Mouse (Mus musculus) cerebellum, adult 2 months (tissue): ENCODE measurements at regions not wholly inside any gene's neighbourhood (a gene's known extent, or its start where the extent isn't known, plus 50 kb on each side); places are given as distances from the start of the nearest gene placed in this dataset.

ENCODE experiments used
- DNase-seq, 2 experiments: peaks; one replicate each; pipeline ENCODE4 v3.0.0; 2021
- H3K27ac ChIP-seq: fragments of 200-500 bp; 2 replicates; pipeline ENCODE4 v1.5.1; 2012; ENCODE audit warnings: low read length, control low read depth, inconsistent platforms; ENCODE audit not compliant: insufficient read depth
- H3K27me3 ChIP-seq: fragments of 200-500 bp; 2 replicates; pipeline ENCODE4 v1.6.1; 2012; ENCODE audit warnings: inconsistent platforms, mild to moderate bottlenecking, low read length, moderate library complexity; ENCODE audit not compliant: control insufficient read depth, insufficient read depth
- H3K4me1 ChIP-seq: fragments of 200-500 bp; 2 replicates; pipeline ENCODE4 v1.6.1; 2011; ENCODE audit warnings: low read length; ENCODE audit not compliant: control insufficient read depth, insufficient read depth
- H3K4me3 ChIP-seq: fragments of 200-500 bp; replicated peaks from 2 replicates; pipeline ENCODE3; 2011; ENCODE audit warnings: mild to moderate bottlenecking, low read depth, low read length, control low read depth; ENCODE audit not compliant: insufficient read depth
- CTCF ChIP-seq: fragments of 200-500 bp; IDR thresholded peaks from 2 replicates; pipeline ENCODE4 v1.5.1; 2011; ENCODE audit warnings: low read depth, mild to moderate bottlenecking, control low read depth, low read length, moderate library complexity, borderline replicate concordance; ENCODE audit not compliant: insufficient read depth
- POLR2A ChIP-seq: fragments of 200-500 bp; IDR thresholded peaks from 2 replicates; pipeline ENCODE4 v1.6.1; 2011; ENCODE audit warnings: low read length, control low read depth, borderline replicate concordance; ENCODE audit not compliant: insufficient read depth
- WGBS: fragments of 180-500 bp; shearing (Covaris S2); methylation state at CpG from one replicate; pipeline ENCODE4 v1.1.7; 2018; 5-methylcytosine and 5-hydroxymethylcytosine counted together

DNA sequence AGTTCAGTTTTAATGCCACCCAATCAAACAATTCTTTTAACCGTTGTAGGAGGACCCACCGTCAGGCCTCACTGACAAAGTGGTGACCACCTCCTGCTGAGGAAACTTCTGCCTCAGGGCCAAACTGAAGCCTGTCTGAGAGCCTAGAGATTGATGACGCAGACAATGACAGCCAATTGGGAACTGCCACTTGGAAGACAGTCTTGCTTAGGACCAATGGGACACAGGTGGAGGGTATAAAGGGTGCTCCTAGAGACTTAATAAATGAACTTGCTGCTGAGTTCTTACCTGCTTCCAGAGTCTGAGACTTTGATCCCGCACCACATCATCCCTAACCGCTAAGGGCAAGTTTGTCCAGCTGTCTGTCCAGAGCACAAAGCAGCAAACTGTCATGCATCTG lies 80.0 kb downstream of the Tbx4 start:
- WGBS: 73% methylated on average over 5 of the region's 5 CpGs
- Histone ChIP-seq H3K4me3 (no peak overlapping the region), H3K27ac (no peak overlapping the region), H3K4me1 (no peaks in the 10 kb centered on the region), H3K27me3 (no peaks in the 10 kb centered on the region)
- no peak for DNase-seq
- no peak for TF ChIP-seq POLR2A
- TF ChIP-seq CTCF: no peak

DNA sequence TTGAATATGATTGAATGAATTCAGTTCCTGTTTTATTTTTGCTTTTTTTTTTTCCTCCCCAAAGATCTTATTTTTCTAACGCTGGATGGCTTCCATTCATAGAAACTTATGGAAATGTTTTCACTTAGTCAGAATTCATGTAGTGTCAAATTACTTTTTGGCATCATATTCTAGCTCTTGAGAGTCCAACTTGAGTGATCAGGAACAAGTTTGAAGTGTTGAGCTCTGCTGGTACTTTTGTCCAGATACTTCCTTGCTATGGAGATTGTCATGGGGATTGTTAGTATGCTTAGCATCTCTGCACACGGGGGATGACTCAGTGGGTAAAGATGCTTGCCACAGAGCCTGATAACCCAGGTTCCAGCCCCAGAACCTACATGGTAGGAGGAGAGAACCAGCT lies 84.1 kb downstream of the Tbx4 start:
- H3K4me3 ChIP-seq: no peak overlapping the region
- no peak overlapping the region for H3K27ac ChIP-seq
- H3K27me3 ChIP-seq: no peaks in the 10 kb centered on the region
- TF ChIP-seq CTCF: no peak
- no peak for TF ChIP-seq POLR2A
- H3K4me1 ChIP-seq: no peaks in the 10 kb centered on the region
- DNase-seq: no peak
- WGBS: 68% methylated on average over 2 of the region's 2 CpGs

- 23% methylated on average over 7 of the region's 7 CpGs for WGBS
- Histone ChIP-seq H3K27me3 (no peaks in the 10 kb centered on the region), H3K27ac (no peak overlapping the region), H3K4me3 (no peak overlapping the region), H3K4me1 (no peaks in the 10 kb centered on the region)
- peak; percentile 42 to 55 for DNase-seq
- TF ChIP-seq CTCF: peak; percentile 75
- no peak for TF ChIP-seq POLR2A
Observed at GRCm38 (mm10) chr11:85972385-85972784, 86.2 kb downstream of the Tbx4 start.

GRCm38 (mm10) chr11:85973736-85974135 lies 87.5 kb downstream of the Tbx4 start:
- Histone ChIP-seq H3K27ac (no peak overlapping the region), H3K4me3 (no peak overlapping the region), H3K4me1 (no peaks in the 10 kb centered on the region), H3K27me3 (no peaks in the 10 kb centered on the region)
- 90% methylated on average over 5 of the region's 5 CpGs for WGBS
- TF ChIP-seq CTCF (no peak), POLR2A (no peak)
- DNase-seq: no peak

- no peaks in the 10 kb centered on the region for H3K27me3 ChIP-seq
- no peak for DNase-seq
- H3K4me1 ChIP-seq: no peaks in the 10 kb centered on the region
- H3K4me3 ChIP-seq: no peak overlapping the region
- H3K27ac ChIP-seq: no peak overlapping the region
- WGBS: 81% methylated on average over 18 of the region's 18 CpGs
- TF ChIP-seq POLR2A (no peak), CTCF (no peak)
Observed at GRCm38 (mm10) chr11:85976693-85977434, 90.6 kb downstream of the Tbx4 start.

DNA sequence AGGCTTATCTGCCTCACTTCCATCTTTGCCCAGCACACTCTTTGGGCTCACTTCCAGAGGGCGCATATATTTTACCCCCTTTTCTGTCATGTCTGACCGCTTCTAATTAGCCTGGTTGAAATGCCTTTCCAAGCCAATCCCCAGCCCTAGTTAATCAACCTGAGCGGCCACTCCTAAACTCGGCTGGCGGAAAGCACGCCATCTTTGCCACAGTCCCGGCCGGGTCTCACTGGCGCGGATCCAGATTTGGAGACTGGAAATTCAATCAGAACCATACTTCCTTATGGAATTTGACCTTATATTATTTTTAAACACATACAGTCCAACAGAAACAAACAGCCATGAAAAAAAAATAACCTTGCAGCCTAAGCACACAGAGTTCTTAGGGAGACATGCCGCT lies 94.2 kb downstream of the Tbx4 start:
- H3K4me1 ChIP-seq: no peaks in the 10 kb centered on the region
- H3K27me3 ChIP-seq: no peaks in the 10 kb centered on the region; the same call in 1 of the 2 replicates
- 64% methylated on average over 11 of the region's 11 CpGs for WGBS
- TF ChIP-seq CTCF (no peak), POLR2A (no peak)
- no peak overlapping the region for H3K27ac ChIP-seq
- no peak overlapping the region for H3K4me3 ChIP-seq
- no peak for DNase-seq

- Histone ChIP-seq H3K4me3 (no peak overlapping the region), H3K4me1 (no peaks in the 10 kb centered on the region), H3K27ac (no peak overlapping the region), H3K27me3 (no peaks in the 10 kb centered on the region; the same call in 1 of the 2 replicates)
- no peak for DNase-seq
- 30% methylated on average over 4 of the region's 4 CpGs for WGBS
- no peak for TF ChIP-seq POLR2A
- TF ChIP-seq CTCF: no peak
Observed at GRCm38 (mm10) chr11:85981561-85981960, 95.3 kb downstream of the Tbx4 start.

DNA sequence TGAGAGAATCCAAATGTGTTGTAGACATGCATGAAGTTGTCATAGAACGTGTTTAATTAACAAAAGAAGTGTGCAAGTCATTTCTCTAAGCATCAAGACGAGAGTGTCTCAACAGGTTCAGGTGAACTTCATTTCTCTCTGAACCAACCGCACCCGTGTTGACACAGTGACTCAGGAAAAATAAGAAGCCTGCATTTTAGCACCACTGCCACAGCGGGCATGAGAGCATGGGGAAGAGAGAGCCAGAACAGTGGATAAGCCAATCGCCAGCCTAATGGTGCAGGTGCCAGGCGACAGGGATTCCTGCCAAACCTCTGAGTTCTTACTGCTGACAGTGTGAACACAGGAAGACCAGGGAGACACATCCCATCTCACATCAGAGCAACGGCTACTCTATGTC lies 100.1 kb downstream of the Tbx4 start:
- H3K4me3 ChIP-seq: no peak overlapping the region
- H3K27ac ChIP-seq: no peak overlapping the region
- no peak for DNase-seq
- H3K27me3 ChIP-seq: no peaks in the 10 kb centered on the region; the same call in 1 of the 2 replicates
- 54% methylated on average over 8 of the region's 8 CpGs for WGBS
- TF ChIP-seq POLR2A: no peak
- TF ChIP-seq CTCF: no peak
- H3K4me1 ChIP-seq: no peaks in the 10 kb centered on the region
